16 mouse cellular contexts compared by ENCODE assay signal in genomic region chr6:72562894-72563293, GRCm38 (mm10). TPM values are rescaled to one million over a fixed set of nuclear protein-coding genes. Genes with fewer than 3 reads are reported as not detected.
DNase-seq lines count a peak whose midpoint lies in the region; ATAC-seq lines count a peak whose summit lies in the region.
"Had no signal": no experiment of that assay in that cellular context is flagged by ENCODE, and none has a peak within 500 bp of the region (broad histone marks: within the 10 kb centered on the region; RNA-seq: fewer than 3 reads in every experiment).

No protein-coding gene starts in this region.

- no peaks in the 10 kb centered on the region; the same call in 1 of the 2 replicates for H3K36me3 ChIP-seq in lung, embryonic 16.5 days (ENCODE audit: control insufficient read depth, insufficient read depth, low read length)
- H3K36me3 ChIP-seq in kidney, embryonic 16.5 days (ENCODE audit: insufficient read depth, low read length): peaks cover 4% of the 10 kb centered on the region; the same call in 1 of the 2 replicates

- H3K27me3 ChIP-seq in lung, embryonic 16.5 days (ENCODE audit: control insufficient read depth, insufficient read depth, low read depth, low read length): no peaks in the 10 kb centered on the region
- no peaks in the 10 kb centered on the region for H3K27me3 ChIP-seq in kidney, embryonic 16.5 days (ENCODE audit: insufficient read depth, low read length)
- H3K27me3 ChIP-seq: heart, embryonic 12.5 days had no signal

- no peak overlapping the region for H3K4me3 ChIP-seq in lung, embryonic 16.5 days (ENCODE audit: low read length)
- no peak overlapping the region for H3K4me3 ChIP-seq in kidney, embryonic 16.5 days (ENCODE audit: low read length)
- H3K4me3 ChIP-seq: heart, embryonic 12.5 days had no signal

- ATAC-seq in lung, embryonic 16.5 days (ENCODE audit: low read depth): no peak
- ATAC-seq in kidney, embryonic 16.5 days (ENCODE audit: low FRiP score, low TSS enrichment): peak; percentile 60
- ATAC-seq in monocyte, adult 5-6 weeks (replicated peaks; ENCODE audit: insufficient number of reproducible peaks, low FRiP score, low TSS enrichment, poor library complexity, severe bottlenecking): no peak
- no peak for ATAC-seq in erythroblast, adult 5-6 weeks (replicated peaks; ENCODE audit: low FRiP score, poor library complexity, severe bottlenecking)
- ATAC-seq: lung, postnatal 0 days had no signal

- no peak overlapping the region for H3K27ac ChIP-seq in lung, embryonic 16.5 days (ENCODE audit: low read length)
- H3K27ac ChIP-seq in kidney, embryonic 16.5 days (ENCODE audit: low read length): no peak overlapping the region

- peak; percentile 24 for DNase-seq in adrenal gland, postnatal 14 days
- no peak for DNase-seq in adrenal gland, postnatal 36 days
- DNase-seq in lung, postnatal 14 days: no peak
- no peak for DNase-seq in frontal cortex, postnatal 25 days (ENCODE audit: low spot score in 2 of 2)
- DNase-seq: cerebellum, adult 9-11 months; thymus, adult 18-20 months had no signal

- WGBS in lung, embryonic 16.5 days: 68% methylated on average over 5 of the region's 5 CpGs
- 71% methylated on average over 5 of the region's 5 CpGs for WGBS in kidney, embryonic 16.5 days

- H3K4me1 ChIP-seq in lung, embryonic 16.5 days (replicated peaks; ENCODE audit: control insufficient read depth, insufficient read depth, low read length): no peaks in the 10 kb centered on the region
- peaks cover 16% of the 10 kb centered on the region; the same call in 1 of the 2 replicates for H3K4me1 ChIP-seq in kidney, embryonic 16.5 days (ENCODE audit: insufficient read depth, low read length)

- peak overlapping the region; percentile 1; the same call in 1 of the 2 replicates for H3K9ac ChIP-seq in lung, embryonic 16.5 days (ENCODE audit: low read length)
- 0 out of 2 replicates have a peak overlapping the region, but pooled peaks have one; percentile 5 for H3K9ac ChIP-seq in kidney, embryonic 16.5 days (replicated peaks; ENCODE audit: low read length)
- H3K9ac ChIP-seq: heart, embryonic 12.5 days had no signal

- H3K4me2 ChIP-seq in lung, embryonic 16.5 days (ENCODE audit: low read depth, low read length): no peak overlapping the region
- H3K4me2 ChIP-seq in kidney, embryonic 16.5 days (replicated peaks; ENCODE audit: low read depth, low read length): no peak overlapping the region
- H3K4me2 ChIP-seq: heart, embryonic 12.5 days; midbrain, embryonic 11.5 days had no signal

- no peaks in the 10 kb centered on the region for H3K9me3 ChIP-seq in lung, embryonic 16.5 days (ENCODE audit: control insufficient read depth, low read length)
- H3K9me3 ChIP-seq in kidney, embryonic 16.5 days (ENCODE audit: low read length): no peaks in the 10 kb centered on the region
- H3K9me3 ChIP-seq: heart, embryonic 12.5 days had no signal

RNA-seq across cellular contexts. Expression of gene Capg, which starts 18.7 kb away (rescaled TPM):
- 28.8 and 38.2 TPM in 2 replicates for total RNA-seq in adrenal gland, postnatal 14 days (2021)
- total RNA-seq in adrenal gland, postnatal 36 days (2021): 10 to 100 TPM; 41.3 to 45.5 TPM
- 75.8 and 82.9 TPM in 2 replicates for polyA plus RNA-seq in lung, embryonic 16.5 days (2015; fragmentation: Nextera tagmentation; extraction: Ambion mirVana)
- 83.1 and 94.3 TPM in 2 replicates for polyA plus RNA-seq in kidney, embryonic 16.5 days (2015; fragmentation: Nextera tagmentation; extraction: Ambion mirVana)
- 54.4 to 71.6 TPM (median 54.8 TPM) in 3 replicates for total RNA-seq in monocyte, adult 5-6 weeks (2017)
- 10.2 and 21.1 TPM in 2 replicates for total RNA-seq in erythroblast, adult 5-6 weeks (2015; ENCODE audit: low replicate concordance)
- 22.2 and 29.0 TPM in 2 replicates for total RNA-seq in erythroblast, adult 5-6 weeks (2017; ENCODE audit: low replicate concordance)

RNA-seq across cellular contexts. Expression of gene Elmod3, which starts 35.3 kb away (rescaled TPM):
- 16.2 and 21.7 TPM in 2 replicates for total RNA-seq in adrenal gland, postnatal 14 days (2021)
- total RNA-seq in adrenal gland, postnatal 36 days (2021): 10 to 100 TPM; 16.0 to 17.4 TPM
- 17.5 and 20.0 TPM in 2 replicates for polyA plus RNA-seq in lung, embryonic 16.5 days (2015; fragmentation: Nextera tagmentation; extraction: Ambion mirVana)
- 18.9 and 19.5 TPM in 2 replicates for polyA plus RNA-seq in kidney, embryonic 16.5 days (2015; fragmentation: Nextera tagmentation; extraction: Ambion mirVana)
- 7.6 to 8.8 TPM (median 8.0 TPM) in 3 replicates for total RNA-seq in monocyte, adult 5-6 weeks (2017)
- 2.1 and 5.6 TPM in 2 replicates for total RNA-seq in erythroblast, adult 5-6 weeks (2015; ENCODE audit: low replicate concordance)
- 0.85 and 6.0 TPM in 2 replicates for total RNA-seq in erythroblast, adult 5-6 weeks (2017; ENCODE audit: low replicate concordance)

RNA-seq across cellular contexts. Expression of gene Retsat, which starts 35.4 kb away (rescaled TPM):
- 362 and 390 TPM in 2 replicates for total RNA-seq in adrenal gland, postnatal 14 days (2021)
- 100 to 1,000 TPM; 295 to 376 TPM for total RNA-seq in adrenal gland, postnatal 36 days (2021)
- 18.6 and 20.1 TPM in 2 replicates for polyA plus RNA-seq in lung, embryonic 16.5 days (2015; fragmentation: Nextera tagmentation; extraction: Ambion mirVana)
- 33.8 and 36.0 TPM in 2 replicates for polyA plus RNA-seq in kidney, embryonic 16.5 days (2015; fragmentation: Nextera tagmentation; extraction: Ambion mirVana)
- 2.9 to 10.9 TPM (median 6.6 TPM) in 3 replicates for total RNA-seq in monocyte, adult 5-6 weeks (2017)
- 1.7 and 4.0 TPM in 2 replicates for total RNA-seq in erythroblast, adult 5-6 weeks (2015; ENCODE audit: low replicate concordance)
- 3.5 and 3.8 TPM in 2 replicates for total RNA-seq in erythroblast, adult 5-6 weeks (2017; ENCODE audit: low replicate concordance)

RNA-seq across cellular contexts. Expression of gene Sh2d6, which starts 41.4 kb away (rescaled TPM):
- 0.49 and 0.52 TPM in 2 replicates for total RNA-seq in adrenal gland, postnatal 14 days (2021)
- under 1 TPM in 1 of 2 experiments, not detected in 1; 0.40 TPM for total RNA-seq in adrenal gland, postnatal 36 days (2021)
- polyA plus RNA-seq in lung, embryonic 16.5 days (2015; fragmentation: Nextera tagmentation; extraction: Ambion mirVana): not detected in 2 replicates
- 0.17 TPM in 1 of 2 replicates, not detected in the other for polyA plus RNA-seq in kidney, embryonic 16.5 days (2015; fragmentation: Nextera tagmentation; extraction: Ambion mirVana)
- total RNA-seq in monocyte, adult 5-6 weeks (2017): 0.75 TPM in 1 of 3 replicates, not detected in the others
- total RNA-seq in erythroblast, adult 5-6 weeks (2015; ENCODE audit: low replicate concordance): not detected in 2 replicates
- not detected in 2 replicates for total RNA-seq in erythroblast, adult 5-6 weeks (2017; ENCODE audit: low replicate concordance)
- total RNA-seq: ES-E14; liver, adult 2 months had no signal
- polyA plus RNA-seq: heart, embryonic 12.5 days; liver, adult 2 months; lung, postnatal 0 days; neural tube, embryonic 11.5 days had no signal

RNA-seq across cellular contexts. Expression of gene Tgoln1, which starts 53.9 kb away (rescaled TPM):
- total RNA-seq in adrenal gland, postnatal 14 days (2021): 135 and 142 TPM in 2 replicates
- total RNA-seq in adrenal gland, postnatal 36 days (2021): 100 to 1,000 TPM; 222 to 238 TPM
- polyA plus RNA-seq in lung, embryonic 16.5 days (2015; fragmentation: Nextera tagmentation; extraction: Ambion mirVana): 45.6 and 46.8 TPM in 2 replicates
- 43.3 and 46.3 TPM in 2 replicates for polyA plus RNA-seq in kidney, embryonic 16.5 days (2015; fragmentation: Nextera tagmentation; extraction: Ambion mirVana)
- 123 to 195 TPM (median 136 TPM) in 3 replicates for total RNA-seq in monocyte, adult 5-6 weeks (2017)
- total RNA-seq in erythroblast, adult 5-6 weeks (2015; ENCODE audit: low replicate concordance): 17.9 and 24.9 TPM in 2 replicates
- 19.8 and 20.2 TPM in 2 replicates for total RNA-seq in erythroblast, adult 5-6 weeks (2017; ENCODE audit: low replicate concordance)

Comparison
In these comparisons a context has a peak if more than half of its experiments do, and no peak if none do; other contexts are left out.
1. RNA of gene Retsat, which starts 35.4 kb away (total RNA-seq): 362 to 390 TPM in adrenal gland, postnatal 14 days and 295 to 376 TPM in adrenal gland, postnatal 36 days; 1.7 to 4.0 TPM in erythroblast, adult 5-6 weeks and 2.9 to 10.9 TPM in monocyte, adult 5-6 weeks; every median in the first group is over 10 times any median in the second.